Mouse (Mus musculus): ENCODE data around the gene Tuba1b.

DNA sequence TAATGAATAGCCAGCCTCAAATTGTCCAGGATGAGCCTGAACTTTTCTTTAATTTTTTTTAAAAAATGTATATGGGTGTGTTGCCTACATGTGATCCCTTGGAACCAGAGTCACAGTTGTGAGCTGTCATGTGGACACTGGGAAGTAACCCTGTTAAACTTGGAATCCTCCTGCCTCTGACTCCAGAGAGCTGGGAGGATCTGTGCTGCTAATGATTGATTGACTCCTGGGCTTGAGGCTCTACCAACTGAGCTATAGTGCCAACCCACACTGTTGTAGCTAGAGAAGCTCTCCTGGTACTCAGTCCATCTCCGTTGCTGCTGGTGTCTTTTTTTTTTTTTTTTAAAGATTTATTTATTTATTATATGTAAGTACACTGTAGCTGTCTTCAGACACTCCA is 50.3 kb downstream of the Tuba1b start:
- TF ChIP-seq POLR2A (IDR thresholded peaks at IDR 0.05; ENCODE audit: insufficient read depth, low read length) (no peak), CTCF (IDR thresholded peaks at IDR 0.05; ENCODE audit: low read depth, low read length) (no peak)
